Mouse (Mus musculus): ENCODE results near the gene Irs2.

The Irs2 gene

DNA sequence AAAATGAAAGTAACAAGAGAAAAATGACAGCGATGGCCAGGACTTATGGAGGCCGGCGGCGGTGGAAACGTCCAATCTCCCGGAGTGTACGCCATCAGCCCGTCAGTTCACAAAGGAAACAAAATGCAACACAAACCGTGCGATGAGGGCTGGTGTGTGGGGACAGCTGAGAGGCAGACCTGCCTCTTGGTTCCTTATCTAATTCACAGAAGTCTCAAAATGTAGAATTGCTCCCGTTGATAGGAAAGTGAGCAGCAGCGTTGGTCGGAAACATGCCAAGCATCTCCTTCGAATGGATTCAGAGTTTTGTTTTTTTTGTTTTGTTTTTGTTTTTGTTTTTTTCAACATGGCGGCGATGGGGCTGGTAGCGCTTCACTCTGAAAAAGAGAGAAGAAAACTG, 21.6 kb downstream of the Irs2 start:
- no peak for DNase-seq (ENCODE audit: low read depth, low spot score)

- DNase-seq (ENCODE audit: low read depth, low spot score), result no peak
These were observed 23.2 kb downstream of the Irs2 start for GRCm38 (mm10) chr8:10985064-10985463.

- DNase-seq (ENCODE audit: low read depth, low spot score), result no peak
These were observed 27.4 kb downstream of the Irs2 start for GRCm38 (mm10) chr8:10980876-10981275.

DNA sequence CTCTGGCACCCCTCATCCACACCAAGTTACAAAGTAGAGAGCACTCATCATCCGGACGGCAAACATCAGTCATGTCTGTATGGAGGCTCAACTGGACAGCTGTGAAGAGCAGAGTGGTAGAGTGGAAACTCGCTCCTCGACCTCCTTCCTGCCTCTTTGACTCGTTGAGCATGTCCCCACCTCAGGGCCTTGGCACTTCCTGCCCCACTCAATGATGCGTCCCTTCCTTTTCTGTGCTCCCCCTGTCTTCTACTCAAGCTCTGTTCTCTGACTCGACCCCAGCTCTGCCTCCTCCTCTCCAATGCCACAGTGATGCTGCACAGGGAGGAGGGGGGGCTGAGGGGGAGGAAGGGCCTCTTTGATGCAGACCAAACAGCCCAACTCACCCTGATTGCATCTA, 28.3 kb downstream of the Irs2 start:
- no peak for DNase-seq (ENCODE audit: low read depth, low spot score)

DNA sequence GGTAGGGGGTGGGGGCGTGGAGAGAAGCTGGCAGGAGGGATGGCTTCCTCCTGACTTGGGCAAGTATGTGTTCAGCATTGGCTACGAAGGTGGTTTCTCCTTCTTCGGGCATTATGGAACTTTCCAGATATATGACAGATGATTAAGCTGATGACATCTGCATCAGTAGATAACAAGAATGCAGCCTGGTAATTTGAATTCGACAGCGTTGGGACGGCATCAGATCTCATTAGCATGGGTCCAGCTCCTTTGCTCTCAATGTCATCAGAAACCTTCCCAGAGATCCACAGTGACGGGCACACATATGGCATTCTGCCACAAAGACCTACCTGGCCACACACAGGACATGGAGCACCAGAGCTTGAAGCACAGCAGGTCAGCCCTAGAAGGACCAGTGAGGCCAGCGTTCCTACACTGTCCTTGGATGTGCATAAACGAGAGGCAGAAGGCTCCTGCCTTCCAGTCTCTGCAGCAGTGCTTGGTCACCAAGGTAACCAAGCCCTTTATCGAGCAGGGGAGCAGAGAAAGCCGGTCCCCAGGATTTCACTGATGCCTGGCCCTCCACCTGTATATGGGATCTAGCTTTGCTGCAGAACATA, 29.0 kb downstream of the Irs2 start:
- DNase-seq (ENCODE audit: low read depth, low spot score), result no peak

DNA sequence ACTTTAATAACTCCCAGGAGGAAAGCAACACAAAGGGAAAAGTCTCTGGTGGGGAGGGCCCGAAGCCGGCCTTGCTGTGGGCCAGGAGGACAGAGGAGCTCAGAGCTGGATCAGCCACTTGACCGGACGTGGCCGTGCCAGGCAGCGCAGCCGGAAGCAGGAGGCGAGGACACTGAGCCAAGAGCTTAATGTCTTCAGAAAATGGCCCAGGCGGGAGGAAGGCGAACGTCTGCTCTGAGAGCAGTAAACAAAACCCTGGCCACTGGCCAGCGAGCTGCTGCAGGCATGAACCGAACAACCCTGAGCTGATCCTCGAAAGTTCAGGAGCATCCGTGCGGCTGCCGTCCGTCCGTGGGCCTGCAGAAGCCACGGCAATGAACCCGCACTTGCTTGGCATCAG, 29.9 kb downstream of the Irs2 start:
- DNase-seq (ENCODE audit: low read depth, low spot score), result peak; percentile 93

- DNase-seq (ENCODE audit: low read depth, low spot score), result no peak
These were observed 30.4 kb downstream of the Irs2 start for GRCm38 (mm10) chr8:10977742-10978376.

DNA sequence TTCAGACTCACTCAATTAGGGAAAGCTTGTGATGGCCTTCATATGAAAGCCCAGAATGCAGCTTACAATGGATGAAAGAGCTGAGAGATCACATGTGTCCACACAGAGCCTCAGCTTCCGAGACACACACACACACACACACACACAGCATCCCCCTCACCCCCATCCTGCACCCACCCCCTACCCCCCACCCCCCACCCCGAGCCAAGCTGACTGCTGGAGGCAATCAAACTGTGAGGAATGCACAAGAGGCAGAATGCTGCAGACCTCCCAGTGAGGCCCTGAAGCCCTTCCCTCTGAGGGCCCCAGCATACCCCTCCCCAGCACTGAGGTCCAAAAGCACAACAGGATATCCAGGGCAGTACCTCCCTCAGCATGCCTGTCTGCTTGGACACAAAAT, 33.6 kb downstream of the Irs2 start:
- no peak for DNase-seq (ENCODE audit: low read depth, low spot score)

DNA sequence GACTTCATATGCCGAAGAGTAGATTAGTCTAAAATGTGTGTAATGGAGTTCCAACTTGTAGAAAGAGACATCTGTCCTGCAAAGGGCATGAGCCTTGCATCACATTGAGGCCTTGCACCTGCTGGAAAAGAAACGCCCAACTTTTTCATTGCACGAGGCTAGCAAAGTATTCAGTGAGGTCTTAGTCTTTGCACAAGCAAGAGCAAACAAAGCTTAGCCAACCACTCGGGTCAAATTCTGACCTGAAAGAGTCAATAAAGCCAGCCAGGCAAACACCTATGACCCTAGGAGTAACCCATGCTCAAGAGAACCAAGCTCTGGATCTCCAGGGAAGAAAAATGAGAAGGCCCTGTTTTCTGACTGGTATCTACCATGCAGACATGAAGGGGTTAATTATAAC, 34.1 kb downstream of the Irs2 start:
- DNase-seq (ENCODE audit: low read depth, low spot score), result no peak

DNA sequence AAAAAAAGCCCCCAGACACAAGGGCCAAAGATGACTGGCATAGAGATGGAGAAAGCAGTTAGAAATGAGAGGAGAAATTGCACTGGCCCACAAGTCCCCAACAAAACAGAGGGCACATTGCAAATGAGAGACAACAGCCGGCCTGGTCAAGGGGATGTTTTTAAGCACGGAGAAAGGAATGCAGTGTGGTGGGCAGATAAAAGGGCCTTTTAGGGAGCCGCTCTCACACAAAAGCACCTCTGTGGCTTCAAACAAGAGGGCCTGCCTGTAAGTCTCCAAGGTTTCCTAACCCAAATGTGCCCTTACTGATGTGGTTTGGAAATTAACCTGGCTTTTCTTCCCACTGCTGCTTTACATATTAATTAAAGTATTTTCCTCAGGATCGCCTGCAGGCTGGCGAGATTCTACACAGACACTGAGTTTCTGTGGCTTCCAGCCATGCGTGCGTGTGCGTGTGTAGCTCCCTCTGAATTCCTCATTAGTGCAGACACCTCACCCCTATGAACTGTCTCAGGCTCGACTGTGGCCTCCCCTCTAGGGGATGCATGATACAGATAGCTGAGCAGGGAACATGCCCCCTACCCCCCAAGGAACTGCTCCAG, 35.3 kb downstream of the Irs2 start:
- no peak for DNase-seq (ENCODE audit: low read depth, low spot score)

- no peak for DNase-seq (ENCODE audit: low read depth, low spot score)
These were observed 36.3 kb downstream of the Irs2 start for GRCm38 (mm10) chr8:10971984-10972383.

DNA sequence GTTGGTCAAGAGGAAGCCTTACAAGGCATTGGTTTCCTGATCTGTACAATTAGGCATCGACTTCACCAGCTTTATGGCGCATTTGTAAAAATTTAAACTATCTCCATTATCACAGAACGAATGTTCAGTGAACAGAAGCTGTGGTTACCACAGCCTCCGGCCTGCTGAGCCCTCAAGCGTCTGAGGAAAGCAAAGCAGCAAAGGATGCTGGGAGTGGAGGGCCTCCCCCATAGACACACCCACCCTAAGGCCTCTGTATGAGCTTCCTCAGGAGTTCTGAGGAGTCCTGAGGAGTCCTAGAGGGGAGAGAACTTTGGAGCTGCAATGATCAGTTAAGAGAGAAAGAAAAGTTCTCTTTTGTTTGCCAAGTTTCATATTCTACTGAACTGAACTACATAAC, 36.7 kb downstream of the Irs2 start:
- DNase-seq (ENCODE audit: low read depth, low spot score), result no peak

GRCm38 (mm10) chr8:10970496-10971456, 37.5 kb downstream of the Irs2 start:
- no peak for DNase-seq (ENCODE audit: low read depth, low spot score)

DNA sequence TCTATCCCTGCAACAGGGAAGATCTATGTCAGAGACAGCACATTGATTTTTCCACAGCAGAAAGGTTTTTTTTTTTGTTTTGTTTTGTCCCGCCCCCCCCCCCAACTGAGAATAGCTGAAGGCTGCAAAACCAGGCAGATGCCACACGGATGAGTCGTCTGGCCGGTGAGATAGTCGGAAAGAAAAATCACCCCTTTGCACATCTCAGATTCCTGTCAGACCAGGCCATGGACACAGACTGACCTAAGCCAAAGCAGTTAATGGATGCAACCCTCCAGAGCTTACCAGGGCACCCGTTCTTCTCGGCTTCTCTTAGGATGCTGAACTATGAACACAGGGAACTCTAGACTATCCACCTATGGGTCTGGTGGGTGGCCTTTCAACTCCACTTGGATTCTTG, 39.6 kb downstream of the Irs2 start:
- DNase-seq (ENCODE audit: low read depth, low spot score), result no peak

DNA sequence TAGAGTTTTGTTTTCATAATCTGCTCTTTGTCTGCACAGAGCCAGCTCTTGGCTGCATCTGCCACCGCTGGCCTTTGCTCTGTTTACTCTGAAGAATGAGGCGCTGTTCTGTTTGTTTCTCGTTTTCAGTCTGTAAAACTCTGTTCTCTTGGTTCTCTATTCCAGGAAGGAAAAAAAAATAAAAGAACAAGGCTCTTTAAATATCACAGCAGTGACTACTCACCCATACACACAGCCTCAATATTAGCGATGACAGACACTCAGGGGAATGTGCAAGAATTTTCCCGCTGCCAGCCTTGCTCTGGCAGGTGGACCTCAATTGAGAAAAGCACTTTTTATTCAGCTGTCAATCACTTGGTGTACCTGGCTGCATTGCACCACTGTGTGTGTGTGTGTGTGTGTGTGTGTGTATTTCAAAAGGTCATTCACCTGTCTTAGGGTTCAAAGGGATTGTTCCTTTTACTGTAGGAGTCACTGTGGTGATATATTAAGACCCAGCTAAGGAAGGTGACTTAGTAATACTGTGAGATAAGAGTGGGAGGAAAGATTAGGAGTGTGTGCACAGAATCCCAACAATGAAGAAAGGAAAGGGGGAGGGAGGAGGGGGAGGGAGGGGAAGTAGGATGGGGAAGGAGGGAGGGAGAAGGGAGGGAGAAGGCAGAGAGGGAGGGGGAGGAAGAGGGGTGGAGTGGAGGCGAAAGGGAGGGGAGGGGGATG, 42.7 kb downstream of the Irs2 start:
- peak; percentile 86 for DNase-seq (ENCODE audit: low read depth, low spot score)

GRCm38 (mm10) chr8:10964511-10965099, 43.7 kb downstream of the Irs2 start:
- DNase-seq (ENCODE audit: low read depth, low spot score), result no peak

- no peak for DNase-seq (ENCODE audit: low read depth, low spot score)
These were observed 46.3 kb downstream of the Irs2 start for GRCm38 (mm10) chr8:10961989-10962388.

DNA sequence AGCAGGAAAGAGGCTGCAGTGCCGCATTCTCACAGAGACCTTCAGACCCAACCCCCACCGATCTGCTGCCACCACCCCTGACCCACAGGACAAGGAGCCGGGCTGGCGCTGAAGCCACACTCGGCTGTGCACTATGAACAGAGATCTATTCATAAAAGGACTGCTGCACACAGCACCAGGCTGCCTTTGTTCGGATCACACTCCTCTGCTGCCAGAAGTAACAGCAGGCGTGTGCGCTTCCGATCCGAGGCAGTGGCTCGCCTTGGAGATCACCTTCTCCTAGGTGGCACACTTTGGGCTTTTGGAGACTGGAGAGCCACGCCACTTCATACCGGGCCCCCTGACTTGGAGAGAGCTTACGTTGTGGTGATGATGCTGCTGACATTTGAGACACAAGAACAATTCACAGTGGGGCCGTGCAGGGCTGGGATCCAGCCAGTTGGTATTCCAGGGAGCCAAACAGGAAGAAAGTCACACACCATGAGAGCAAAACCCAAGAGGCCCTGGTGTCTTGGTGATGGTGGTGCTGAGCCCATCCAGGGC, 47.9 kb downstream of the Irs2 start:
- DNase-seq (ENCODE audit: low read depth, low spot score), result peak; percentile 85

- peak; percentile 87 for DNase-seq (ENCODE audit: low read depth, low spot score)
These were observed 50.8 kb downstream of the Irs2 start for GRCm38 (mm10) chr8:10957292-10957955.

DNA sequence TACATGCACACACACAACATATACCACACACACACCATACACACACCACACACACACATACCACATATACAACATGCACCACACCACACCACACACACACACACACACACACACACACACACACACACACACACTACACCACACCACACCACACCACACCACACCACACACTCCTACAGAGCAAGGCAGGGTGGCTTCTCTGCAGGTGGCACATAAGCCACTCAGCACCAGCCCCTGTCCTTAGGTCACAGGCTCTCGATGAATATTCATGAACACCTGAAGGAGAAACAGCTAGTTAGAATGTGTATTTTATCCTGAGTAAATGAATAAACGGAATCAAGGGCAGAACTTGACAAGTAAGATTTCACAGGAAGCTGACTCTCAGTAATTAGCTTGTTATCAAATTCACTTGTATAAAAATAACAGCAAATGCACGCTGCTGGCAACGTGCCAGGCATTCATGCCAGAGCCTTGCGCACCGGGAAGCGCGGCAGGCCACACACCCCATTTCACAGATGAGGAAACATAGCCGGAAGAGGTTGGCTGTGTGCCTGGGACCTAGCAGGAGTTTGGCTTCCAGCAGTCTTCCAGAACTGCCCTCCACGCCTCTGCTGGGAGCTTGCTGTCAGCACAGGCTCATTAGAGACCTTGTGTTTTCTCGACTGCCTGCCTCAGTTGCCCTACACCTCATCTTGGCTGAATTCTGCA, 54.8 kb downstream of the Irs2 start:
- peak; percentile 78 for DNase-seq (ENCODE audit: low read depth, low spot score)

All from brain, adult 2 months (tissue).